Mouse (Mus musculus): ENCODE measurements around the gene Lipf. TPM values are rescaled to one million over a fixed set of nuclear protein-coding genes. Genes with fewer than 3 reads are reported as not detected.

The Lipf gene
- total RNA-seq (2021) = not detected
- long read RNA-seq, experiment 1 = 0 reads
- long read RNA-seq, experiment 2 = 0 reads

DNA sequence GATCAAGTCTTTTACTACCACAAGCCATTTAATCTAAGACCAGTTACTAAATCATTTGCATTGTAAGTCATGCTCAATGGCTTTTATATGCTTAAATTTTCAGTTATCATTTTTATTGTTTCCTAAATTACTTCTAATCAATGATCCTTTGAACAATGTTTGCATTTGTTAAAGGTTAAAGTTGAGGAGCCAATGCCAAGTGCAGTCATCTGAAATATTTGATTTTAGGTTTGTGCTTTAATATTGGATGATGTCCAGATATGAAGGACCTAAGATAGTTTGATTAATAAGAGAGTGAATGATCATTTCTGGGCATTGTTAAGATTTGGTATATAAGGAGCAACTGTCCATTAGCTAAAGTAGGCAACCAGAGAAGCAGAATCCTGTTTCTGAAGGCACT, at the start of gene Lipf:
Gene Lipf (plus strand): TSS at position 301 of the 400 bp plus-strand sequence.
- intact Hi-C loops (cut with DNase I) = no loop called here
- DNase-seq = no peak

DNA sequence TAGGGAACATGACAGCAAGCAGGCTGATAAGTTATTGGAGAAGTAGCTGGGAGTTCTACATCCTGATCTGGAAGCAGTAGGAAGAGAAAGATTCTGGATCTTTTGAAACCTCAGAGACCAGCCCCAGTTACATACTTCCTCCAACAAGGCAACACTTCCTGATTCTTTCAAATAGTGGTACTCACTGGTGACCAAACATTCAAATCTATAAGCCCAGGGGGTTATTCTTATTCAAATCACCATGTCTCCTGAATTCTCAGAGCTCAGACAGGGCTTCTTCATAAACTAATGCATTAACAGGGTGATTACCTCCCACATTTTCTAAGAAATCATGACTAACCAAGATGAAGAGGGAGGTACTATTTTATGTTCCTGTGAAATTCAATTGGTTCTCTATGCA, 36.9 kb upstream of the Lipf start:
- no peak for DNase-seq
- intact Hi-C loops (cut with DNase I) = no loop called here

DNA sequence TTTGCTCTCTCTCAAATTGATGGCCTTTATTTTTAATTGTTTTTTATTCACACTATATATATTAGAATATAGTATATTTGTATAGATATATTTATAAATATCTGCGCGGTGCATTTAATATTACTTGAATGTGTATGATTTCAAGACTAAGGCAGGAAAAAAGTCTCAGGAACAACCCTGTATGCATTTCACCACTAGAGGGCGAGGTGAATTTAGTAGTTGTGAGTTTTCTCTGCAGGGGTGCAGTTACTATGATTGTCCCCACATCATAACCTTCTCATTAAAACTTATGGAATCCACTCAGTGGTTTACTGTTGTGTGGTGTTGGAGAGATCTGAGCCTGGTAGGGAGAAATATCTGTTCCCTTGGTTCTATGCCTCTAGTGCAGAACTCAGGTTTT, 18.0 kb downstream of the Lipf start:
- no peak for DNase-seq
- intact Hi-C loops (cut with DNase I) = no loop called here

DNA sequence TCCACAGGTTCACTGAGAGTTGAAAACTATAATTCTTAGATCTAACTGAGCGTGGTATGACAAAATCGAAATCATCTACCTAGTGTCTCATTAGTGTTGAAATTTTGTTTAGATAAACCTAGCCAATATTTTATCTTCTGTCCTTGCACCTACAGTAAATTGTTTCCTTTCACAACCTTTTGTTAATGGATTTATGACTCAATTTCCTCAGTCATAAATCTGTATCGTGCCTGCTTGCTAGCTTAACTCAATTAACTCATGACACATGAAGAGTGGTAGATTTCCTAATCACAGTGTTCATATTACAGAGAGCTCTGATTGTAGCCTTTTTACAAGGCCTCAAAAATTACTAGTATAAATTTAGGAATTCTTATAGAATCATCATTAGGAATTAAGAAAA, 22.1 kb downstream of the Lipf start:
- no peak for DNase-seq
- intact Hi-C loops (cut with DNase I) = no loop called here

DNA sequence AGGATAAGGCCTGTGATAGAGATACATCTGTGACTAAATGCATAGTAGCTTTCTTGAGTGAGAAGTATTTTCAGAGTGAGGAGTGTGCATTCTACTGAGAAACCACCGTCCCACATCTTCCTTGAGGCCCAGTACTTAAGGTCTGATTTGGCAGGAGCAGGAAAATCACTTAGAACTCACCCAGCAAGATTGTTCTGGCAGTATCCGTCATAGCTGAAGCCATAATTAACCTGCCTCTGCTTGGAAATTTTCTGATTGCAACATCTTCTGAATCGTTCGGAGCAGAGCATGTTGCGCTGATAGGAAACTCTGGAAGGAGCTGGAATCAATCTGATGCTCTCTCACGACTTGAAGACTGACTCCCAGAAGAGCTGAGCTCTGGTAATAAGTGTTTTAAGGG, 47.0 kb downstream of the Lipf start, which contains the start of gene Lipk:
Gene Lipk (plus strand): TSS at position 289 of the 400 bp plus-strand sequence.
- DNase-seq = no peak
- intact Hi-C loops (cut with DNase I) = no loop called here

DNA sequence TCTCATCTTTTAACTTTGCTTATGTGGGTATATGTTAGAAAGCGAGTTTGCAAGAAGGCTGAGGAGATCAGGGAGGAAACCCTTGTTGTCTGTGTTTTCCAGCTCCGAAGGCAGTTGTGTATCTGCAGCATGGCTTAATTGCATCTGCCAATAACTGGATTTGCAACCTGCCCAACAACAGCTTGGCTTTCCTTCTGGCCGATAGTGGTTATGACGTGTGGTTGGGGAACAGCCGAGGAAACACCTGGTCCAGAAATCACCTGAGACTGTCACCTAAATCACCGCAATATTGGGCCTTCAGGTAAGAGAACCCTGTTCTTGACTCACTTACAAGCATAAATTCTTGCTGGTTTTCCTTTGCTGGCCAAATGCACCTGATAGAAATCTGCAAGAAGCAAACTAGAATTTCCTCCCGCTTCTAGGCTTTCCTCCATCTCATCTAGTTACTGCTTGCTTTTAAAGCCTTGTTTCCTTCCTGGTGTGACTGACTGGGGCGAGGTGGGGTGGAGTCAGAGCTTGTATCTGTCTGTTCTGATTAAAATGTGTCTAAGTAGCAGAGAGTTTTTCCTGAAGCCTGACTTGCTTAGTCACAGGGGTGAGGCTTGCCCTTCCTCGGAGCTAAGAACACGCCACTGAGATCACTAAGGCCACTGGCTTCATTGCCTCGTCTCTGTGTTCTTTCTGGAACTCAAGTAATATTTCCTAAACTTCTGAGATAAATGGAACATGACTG, 60.6 kb downstream of the Lipf start:
- intact Hi-C loops (cut with DNase I) = loop anchor here (5.0 kb wide), 1 partner anchor 639 kb away; no protein-coding TSS in a partner anchor
- DNase-seq = no peak

DNA sequence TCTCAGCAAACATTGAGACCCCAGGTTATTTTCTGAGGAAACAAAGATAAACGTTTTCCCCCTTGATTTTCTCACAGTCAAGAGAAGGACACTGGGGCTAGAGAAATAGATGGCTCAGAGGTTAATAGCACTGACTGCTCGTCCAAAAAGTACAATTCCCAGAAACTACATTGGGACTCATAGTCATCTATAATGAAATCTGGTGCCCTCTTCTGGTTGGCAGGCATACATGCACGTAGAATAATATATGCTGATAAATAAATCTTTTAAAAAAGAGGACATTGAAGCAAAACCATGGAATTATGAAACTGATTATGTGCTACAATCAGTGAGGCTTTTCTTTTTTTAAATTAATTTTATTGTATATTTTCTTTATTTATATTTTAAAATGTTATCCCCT, 61.8 kb downstream of the Lipf start:
- intact Hi-C loops (cut with DNase I) = loop anchor here (5.0 kb wide), 1 partner anchor 640 kb away; no protein-coding TSS in a partner anchor
- no peak for DNase-seq

Other genes with a start within 250 kb of the Lipf start
- gene Lipo2, start 209.8 kb upstream of the Lipf start, total RNA-seq (2021) = under 1 TPM; 0.10 to 0.24 TPM
- 1 to 10 TPM; 9.4 to 9.5 TPM for gene Lipo3, start 199.2 kb upstream of the Lipf start, total RNA-seq (2021)
- not detected for gene Lipo1, start 173.7 kb upstream of the Lipf start, total RNA-seq (2021)
- not detected for gene Lipk, start 47.1 kb downstream of the Lipf start, total RNA-seq (2021)
- gene Lipn, start 106.2 kb downstream of the Lipf start, total RNA-seq (2021) = not detected
- not detected for gene Lipm, start 139.7 kb downstream of the Lipf start, total RNA-seq (2021)
- not detected for gene Ankrd22, start 204.9 kb downstream of the Lipf start, total RNA-seq (2021)
- gene Stambpl1, start 231.0 kb downstream of the Lipf start, total RNA-seq (2021) = 1 to 10 TPM; 4.6 to 4.9 TPM